Mouse (Mus musculus): ENCODE measurements around the gene Dop1b.

Gene Dop1b

GRCm38 (mm10) chr16:93789971-93790755 is 78.5 kb downstream of the Dop1b start:
- ATAC-seq (ENCODE audit: insufficient number of reproducible peaks, low FRiP score, low TSS enrichment), result no peak

- no peak for ATAC-seq (ENCODE audit: insufficient number of reproducible peaks, low FRiP score, low TSS enrichment)
Observed at GRCm38 (mm10) chr16:93792981-93793630, 81.4 kb downstream of the Dop1b start.

GRCm38 (mm10) chr16:93794845-93795244 is 83.1 kb downstream of the Dop1b start:
- no peak for ATAC-seq (ENCODE audit: insufficient number of reproducible peaks, low FRiP score, low TSS enrichment)

GRCm38 (mm10) chr16:93795391-93795790 is 83.7 kb downstream of the Dop1b start:
- ATAC-seq (ENCODE audit: insufficient number of reproducible peaks, low FRiP score, low TSS enrichment), result no peak

GRCm38 (mm10) chr16:93797021-93797840 is 85.5 kb downstream of the Dop1b start:
- peak; percentile 54 for ATAC-seq (ENCODE audit: insufficient number of reproducible peaks, low FRiP score, low TSS enrichment)

- peak; percentile 52; the same call in 1 of the 2 replicates for ATAC-seq (ENCODE audit: insufficient number of reproducible peaks, low FRiP score, low TSS enrichment)
Observed at GRCm38 (mm10) chr16:93797841-93798492, 86.3 kb downstream of the Dop1b start.

GRCm38 (mm10) chr16:93798623-93799022 is 86.9 kb downstream of the Dop1b start:
- ATAC-seq (ENCODE audit: insufficient number of reproducible peaks, low FRiP score, low TSS enrichment), result no peak

GRCm38 (mm10) chr16:93799071-93799470 is 87.4 kb downstream of the Dop1b start:
- ATAC-seq (ENCODE audit: insufficient number of reproducible peaks, low FRiP score, low TSS enrichment), result no peak

GRCm38 (mm10) chr16:93799936-93800335 is 88.2 kb downstream of the Dop1b start:
- no peak for ATAC-seq (ENCODE audit: insufficient number of reproducible peaks, low FRiP score, low TSS enrichment)

GRCm38 (mm10) chr16:93807167-93807566 is 95.5 kb downstream of the Dop1b start:
- no peak for ATAC-seq (ENCODE audit: insufficient number of reproducible peaks, low FRiP score, low TSS enrichment)

- ATAC-seq (ENCODE audit: insufficient number of reproducible peaks, low FRiP score, low TSS enrichment), result no peak
Observed at GRCm38 (mm10) chr16:93807961-93808554, 96.4 kb downstream of the Dop1b start.

- no peak for ATAC-seq (ENCODE audit: insufficient number of reproducible peaks, low FRiP score, low TSS enrichment)
Observed at GRCm38 (mm10) chr16:93815856-93816736, 104.4 kb downstream of the Dop1b start.

- no peak for ATAC-seq (ENCODE audit: insufficient number of reproducible peaks, low FRiP score, low TSS enrichment)
Observed at GRCm38 (mm10) chr16:93816861-93817260, 105.2 kb downstream of the Dop1b start.

- ATAC-seq (ENCODE audit: insufficient number of reproducible peaks, low FRiP score, low TSS enrichment), result no peak
Observed at GRCm38 (mm10) chr16:93817371-93817770, 105.7 kb downstream of the Dop1b start.

GRCm38 (mm10) chr16:93818691-93819324 is 107.1 kb downstream of the Dop1b start:
- no peak for ATAC-seq (ENCODE audit: insufficient number of reproducible peaks, low FRiP score, low TSS enrichment)

- no peak for ATAC-seq (ENCODE audit: insufficient number of reproducible peaks, low FRiP score, low TSS enrichment)
Observed at GRCm38 (mm10) chr16:93819325-93819696, 107.6 kb downstream of the Dop1b start.

GRCm38 (mm10) chr16:93820040-93820439 is 108.3 kb downstream of the Dop1b start:
- ATAC-seq (ENCODE audit: insufficient number of reproducible peaks, low FRiP score, low TSS enrichment), result no peak

GRCm38 (mm10) chr16:93821706-93822105 is 110.0 kb downstream of the Dop1b start:
- no peak for ATAC-seq (ENCODE audit: insufficient number of reproducible peaks, low FRiP score, low TSS enrichment)
